Mouse (Mus musculus): ENCODE measurements around the gene Olfr965.
A peak's percentile ranks its signal among the peaks of the same experiment; 100 is the strongest.
"Not testable (repeated sequence)": the region's sequence is repeated elsewhere in the genome, so short reads cannot be mapped to it uniquely, and the experiment has no call there.

Gene Olfr965

DNA sequence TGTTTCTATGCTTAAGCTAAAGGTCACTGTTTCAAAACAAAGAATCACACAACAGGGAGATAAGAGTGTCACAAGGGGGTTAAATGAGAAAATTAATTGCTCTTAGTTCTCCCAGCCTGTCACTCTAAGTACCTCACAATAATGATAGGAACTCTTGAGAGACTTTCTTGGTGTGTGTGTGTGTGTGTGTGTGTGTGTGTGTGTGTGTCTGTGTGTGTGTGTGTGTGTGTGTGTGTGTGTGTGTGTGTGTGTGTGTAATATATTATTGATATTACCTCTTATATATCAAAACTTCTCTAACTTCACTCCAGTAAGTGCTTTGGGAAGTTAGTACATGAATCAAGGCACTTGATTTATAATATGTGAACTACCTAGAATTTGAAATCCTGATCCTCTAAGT lies at the start of gene Olfr965:
TSS of gene Olfr965 (plus strand) at position 301 of the 400 bp plus-strand sequence.
- no peak for DNase-seq (ENCODE audit: low spot score in 2 of 2)

DNA sequence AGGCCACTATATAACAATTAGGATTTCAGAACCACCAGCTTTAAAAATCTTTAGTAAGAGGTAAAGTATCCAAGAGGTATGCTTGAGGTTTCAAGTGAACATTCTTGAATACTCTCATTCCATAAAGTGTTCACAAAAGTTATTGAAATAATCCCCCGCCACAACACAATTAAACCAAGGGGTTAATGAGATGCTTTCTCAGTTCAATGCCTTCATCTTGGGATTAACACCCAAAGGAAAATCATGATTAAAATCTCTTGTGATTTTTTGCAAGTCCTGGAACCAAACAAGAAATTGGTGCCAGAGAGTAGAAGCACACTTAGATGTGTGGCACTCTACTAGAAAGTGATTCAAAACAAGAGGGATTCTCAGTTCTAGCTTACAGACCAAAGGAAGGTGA lies 44.2 kb upstream of the Olfr965 start, which contains the start of gene Olfr963:
TSS of gene Olfr963 (plus strand) at position 301 of the 400 bp plus-strand sequence.
- no peak for DNase-seq (ENCODE audit: low spot score in 2 of 2)

DNA sequence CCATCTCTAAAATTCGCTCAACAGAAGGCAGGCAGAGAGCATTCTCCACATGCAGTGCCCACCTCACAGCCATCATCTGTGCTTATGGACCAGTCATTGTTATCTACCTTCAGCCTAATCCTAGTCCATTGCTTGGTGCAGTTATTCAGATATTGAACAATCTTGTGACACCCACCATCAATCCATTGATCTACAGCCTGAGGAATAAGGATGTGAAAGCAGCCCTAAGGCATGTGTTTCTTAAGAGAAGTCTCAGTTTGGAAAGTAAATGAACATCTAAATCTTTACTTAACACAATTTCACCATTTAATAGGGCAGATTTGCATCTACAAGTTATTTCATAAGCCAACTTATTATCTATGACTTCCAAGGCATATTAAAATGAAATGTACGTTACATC lies 41.4 kb upstream of the Olfr965 start:
- DNase-seq (ENCODE audit: low spot score in 2 of 2), result no peak

DNA sequence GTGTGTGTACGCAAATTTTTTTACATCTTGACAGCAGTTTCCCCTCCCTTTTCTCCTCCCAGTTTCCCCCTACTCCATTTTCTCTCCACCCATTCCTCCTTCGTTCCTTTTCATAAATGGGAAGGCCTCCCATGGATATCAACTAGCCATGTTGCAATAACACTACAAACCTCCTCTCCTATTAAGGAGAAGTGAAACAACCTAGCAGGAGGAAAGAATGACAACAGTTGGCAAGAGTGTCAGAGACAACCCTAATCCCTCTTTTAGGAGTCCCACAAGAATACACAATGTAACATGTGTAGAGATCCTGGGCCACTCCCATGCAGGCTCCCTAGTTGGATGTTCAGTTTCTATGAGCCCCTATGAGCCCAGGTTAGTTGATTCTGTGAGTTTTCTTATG lies 36.3 kb upstream of the Olfr965 start:
- no peak for DNase-seq (ENCODE audit: low spot score in 2 of 2)

DNA sequence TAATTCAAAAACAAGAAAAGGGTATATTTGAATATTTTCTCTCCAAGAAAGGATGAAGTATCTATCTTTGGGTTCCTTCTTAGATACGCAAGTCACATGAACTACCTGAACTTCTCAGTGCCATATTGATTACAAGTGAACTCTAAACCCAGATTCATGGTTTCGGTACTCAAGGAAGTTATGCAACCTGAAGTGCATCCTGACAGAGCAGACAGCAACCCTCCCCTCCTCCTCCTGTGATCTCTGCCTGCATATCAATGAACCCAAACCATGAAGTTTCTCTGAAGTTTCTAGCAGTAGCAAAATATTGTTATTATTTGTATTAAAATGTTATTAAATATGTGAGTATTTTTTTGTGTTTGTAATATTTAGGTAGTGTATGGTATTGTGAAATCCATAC lies 32.6 kb upstream of the Olfr965 start:
- no peak for DNase-seq (ENCODE audit: low spot score in 2 of 2)

DNA sequence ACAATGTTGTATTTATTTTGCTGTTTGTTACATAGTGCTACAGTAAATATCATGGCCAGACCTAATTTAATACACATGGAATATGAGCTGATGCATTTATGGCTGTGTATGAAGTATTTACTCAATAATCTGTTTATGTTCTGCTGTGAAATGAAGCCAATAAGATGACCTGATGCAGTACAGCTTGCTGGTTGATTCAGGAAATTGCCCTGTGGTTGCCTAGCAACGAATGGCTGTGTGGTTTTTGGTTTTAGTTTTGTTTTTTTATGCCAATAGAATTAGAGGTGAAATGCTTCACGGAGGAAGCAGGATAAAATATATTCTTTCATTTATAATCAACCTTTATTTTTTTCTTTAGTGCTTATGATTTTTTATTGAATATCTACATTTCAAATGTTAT lies 31.9 kb upstream of the Olfr965 start:
- no peak for DNase-seq (ENCODE audit: low spot score in 2 of 2)

DNA sequence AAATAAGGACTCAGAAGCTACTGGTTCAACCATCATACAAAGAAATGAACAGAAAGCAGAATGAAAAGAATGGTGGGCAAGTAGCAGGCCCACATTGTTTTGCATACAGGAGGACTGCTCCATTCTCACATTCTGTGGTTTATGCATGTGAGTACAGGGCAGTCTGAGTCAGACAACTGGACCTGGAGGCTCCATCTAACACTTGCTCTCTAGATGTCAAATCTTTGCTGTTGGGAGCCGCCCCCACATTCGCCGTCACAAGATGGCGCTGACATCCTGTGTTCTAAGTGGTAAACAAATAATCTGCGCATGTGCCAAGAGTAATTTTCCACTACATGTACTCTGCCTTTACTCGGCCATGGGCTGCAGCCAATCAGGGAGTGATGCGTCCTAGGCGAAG lies 10.0 kb upstream of the Olfr965 start:
- DNase-seq (ENCODE audit: low spot score in 2 of 2), result not testable (repeated sequence)

DNA sequence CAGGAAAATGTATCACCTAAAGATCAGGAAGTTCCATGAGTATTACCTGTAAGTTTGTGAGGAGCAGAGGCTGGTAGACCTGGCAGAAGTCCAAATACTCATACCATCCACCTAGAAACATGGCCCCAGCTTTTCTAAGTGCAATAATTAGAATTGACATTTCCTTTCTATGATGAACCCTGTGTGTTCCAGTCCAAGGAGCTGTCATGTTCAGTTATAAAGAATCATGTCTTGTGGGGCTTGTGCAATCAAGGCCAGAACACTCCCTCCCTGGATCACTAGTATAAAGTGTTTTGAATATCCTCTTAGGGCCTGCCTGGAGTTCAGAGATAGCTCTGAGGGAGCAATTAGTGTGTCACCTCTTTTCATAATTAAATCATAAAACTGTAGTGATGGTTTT lies 4.1 kb upstream of the Olfr965 start, which contains the start of gene Olfr149:
TSS of gene Olfr149 (minus strand) at position 101 of the 400 bp plus-strand sequence.
- DNase-seq (ENCODE audit: low spot score in 2 of 2), result no peak

DNA sequence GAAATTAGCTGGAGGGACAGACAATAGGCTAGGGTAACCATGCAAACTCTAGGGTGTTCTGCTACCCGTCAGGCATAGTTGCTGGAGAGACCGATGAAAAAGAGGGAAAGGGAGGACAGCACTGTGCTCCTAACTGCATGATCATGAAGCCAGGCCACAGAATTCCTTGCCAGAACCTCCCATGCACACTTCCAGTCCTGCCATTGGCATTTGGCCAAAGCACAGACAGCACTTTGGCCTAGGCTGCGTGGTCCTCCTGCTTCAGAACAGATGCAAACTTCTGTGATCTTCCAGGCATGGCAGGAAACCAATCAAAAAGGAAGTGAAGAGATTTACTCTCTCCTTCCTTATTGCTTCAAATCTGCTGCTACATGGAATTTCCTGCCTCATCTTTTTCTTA lies 2.2 kb upstream of the Olfr965 start:
- no peak for DNase-seq (ENCODE audit: low spot score in 2 of 2)

DNA sequence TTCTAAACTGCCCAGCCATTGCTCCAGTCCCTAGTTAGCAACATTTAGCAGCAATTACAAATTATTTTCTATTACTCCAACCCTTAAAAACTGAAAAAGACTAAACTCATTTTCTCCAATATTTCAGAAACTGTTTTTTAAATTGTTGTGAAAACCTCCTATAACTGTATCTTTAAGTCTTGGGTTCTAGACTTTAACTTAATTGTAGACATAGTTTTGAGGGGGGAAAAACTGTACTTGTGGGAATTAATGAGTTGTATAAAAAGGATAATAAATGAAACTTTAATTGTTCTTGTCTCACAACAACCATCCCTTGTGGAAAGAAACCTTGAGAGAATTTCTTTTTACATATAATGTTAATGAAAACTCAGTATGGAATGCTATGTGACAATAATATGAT lies 19.5 kb downstream of the Olfr965 start, which contains the start of gene Olfr150:
TSS of gene Olfr150 (plus strand) at position 301 of the 400 bp plus-strand sequence.
- DNase-seq (ENCODE audit: low spot score in 2 of 2), result no peak

DNA sequence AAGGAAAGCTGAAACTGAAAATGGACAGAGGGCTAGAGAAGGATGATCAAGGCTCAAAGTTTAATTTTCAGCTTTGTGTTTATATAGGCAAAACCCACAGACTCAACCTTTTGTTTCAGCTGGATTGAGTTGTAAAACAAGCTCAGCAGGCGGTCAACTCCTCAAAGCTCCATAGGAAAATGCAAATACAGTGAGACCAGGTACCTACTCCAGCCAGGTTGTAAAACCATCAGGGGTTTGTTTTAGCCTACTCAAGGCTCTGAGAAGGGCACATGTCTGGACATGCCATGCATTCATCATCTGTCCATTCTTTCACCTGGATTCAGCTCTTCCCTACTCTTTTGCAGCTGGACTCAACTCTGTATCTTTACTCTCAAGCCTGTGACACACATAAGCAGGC lies 29.6 kb downstream of the Olfr965 start:
- DNase-seq (ENCODE audit: low spot score in 2 of 2), result no peak

DNA sequence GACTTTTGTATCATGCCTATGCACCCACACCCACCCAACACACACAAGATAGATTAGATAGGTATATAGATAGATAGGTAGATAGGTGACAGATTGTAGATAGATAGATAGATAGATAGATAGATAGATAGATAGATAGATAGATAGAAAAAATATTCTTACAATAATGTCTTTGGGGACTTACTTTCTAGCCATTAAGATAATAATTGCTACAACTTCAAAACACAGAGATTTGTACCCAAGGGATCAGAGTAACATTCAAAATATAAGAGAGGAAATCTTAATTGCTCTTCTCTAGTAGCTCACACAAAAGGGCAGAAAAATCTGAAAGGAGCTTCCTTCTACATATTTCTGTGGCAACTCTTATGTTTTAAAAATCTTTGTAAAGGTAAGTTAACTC lies 34.8 kb downstream of the Olfr965 start, which contains the start of gene Olfr967:
TSS of gene Olfr967 (plus strand) at position 301 of the 400 bp plus-strand sequence.
- DNase-seq (ENCODE audit: low spot score in 2 of 2), result no peak

DNA sequence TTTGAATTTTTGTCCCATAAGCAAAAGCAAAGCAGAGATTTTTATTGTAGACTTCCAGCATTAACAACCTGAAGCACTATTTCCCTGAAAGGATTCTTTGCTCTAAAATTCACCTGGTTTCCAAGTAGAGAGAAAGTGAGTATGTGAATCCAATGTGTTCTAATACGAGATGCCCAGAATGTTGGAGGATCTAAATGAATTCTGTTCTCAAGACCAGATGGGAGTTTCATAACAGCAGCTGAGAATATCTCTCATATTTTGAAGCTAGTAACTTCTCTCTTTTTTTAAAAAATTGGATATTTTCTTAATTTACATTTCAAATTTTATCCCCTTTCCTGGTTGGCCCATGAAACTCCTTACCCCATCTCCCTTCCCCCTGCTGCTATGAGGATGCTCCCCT lies 35.3 kb downstream of the Olfr965 start:
- peak in 1 of 2 experiments; percentile 12 for DNase-seq (ENCODE audit: low spot score in 2 of 2)
